Mouse (Mus musculus) megakaryocyte-erythroid progenitor cell, adult 5-6 weeks (primary cell): ENCODE measurements around the gene Parp8. TPM values are rescaled to one million over a fixed set of nuclear protein-coding genes. Genes with fewer than 3 reads are reported as not detected.

Experiments
- ATAC-seq: replicated peaks from 2 replicates; pipeline ENCODE4 v1.8.0; 2016; ENCODE audit warnings: mild to moderate bottlenecking, inconsistent platforms; ENCODE audit not compliant: severe bottlenecking, poor library complexity, low FRiP score, low TSS enrichment
- total RNA-seq, 2 experiments: library from RNA; stranded (forward) in 1 of 2; stranded (reverse) in 1 of 2; fragments of 200-1000, 215-1000 nt in 1 of 2; fragments of >200 nt in 1 of 2; fragmentation: Nextera tagmentation in 1 of 2; gene quantifications; 2 replicates each; pipeline ENCODE4 v1.2.3; 2014 to 2017

Parp8 gene
- total RNA-seq, 2 experiments from 2014 or later: 8.5 to 8.7 TPM

GRCm38 (mm10) chr13:116970706-116971428 is 54.5 kb downstream of the Parp8 start:
- no peak for ATAC-seq

DNA sequence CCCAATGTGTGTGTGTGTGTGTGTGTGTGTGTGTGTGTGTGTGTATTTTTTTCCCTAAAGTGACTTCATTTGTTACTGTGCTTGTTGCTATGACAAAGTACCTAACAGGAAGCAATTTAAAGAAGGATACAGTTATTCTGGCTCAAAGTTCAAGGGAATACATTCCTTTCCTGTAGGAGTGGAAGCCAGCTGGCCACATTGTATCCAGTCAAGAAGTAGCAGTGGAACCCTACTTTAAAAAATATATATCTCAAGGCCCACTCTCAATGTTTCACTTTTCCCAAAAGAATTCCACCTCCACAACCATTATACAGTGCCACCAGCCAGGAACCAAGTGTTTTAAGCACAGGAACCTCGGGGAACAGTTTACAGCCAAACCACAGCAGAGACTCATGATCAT is 55.7 kb downstream of the Parp8 start:
- ATAC-seq: no peak

DNA sequence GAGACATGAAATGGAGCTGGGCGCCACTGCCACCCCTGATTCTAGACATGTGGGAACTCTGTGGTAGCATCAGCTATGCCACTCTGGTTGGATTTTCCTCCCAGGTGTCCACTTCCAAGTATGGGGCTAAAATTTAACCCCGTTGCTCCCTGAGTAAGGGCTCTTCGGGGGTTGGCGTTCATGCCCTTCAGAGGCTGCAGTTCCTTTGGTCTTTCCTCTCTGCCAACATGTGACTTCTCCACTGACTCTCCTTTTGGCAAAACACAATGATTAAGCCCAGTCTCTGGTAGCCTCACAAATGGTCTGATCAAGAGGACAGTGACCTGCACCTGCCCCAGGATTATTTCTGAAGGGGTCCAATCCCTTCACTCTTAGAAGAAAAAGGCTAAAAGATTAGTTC is 56.4 kb downstream of the Parp8 start:
- ATAC-seq: no peak

- ATAC-seq: no peak
These were observed 57.9 kb downstream of the Parp8 start for GRCm38 (mm10) chr13:116967459-116967858.

GRCm38 (mm10) chr13:116962480-116963462 is 62.6 kb downstream of the Parp8 start:
- no peak for ATAC-seq

DNA sequence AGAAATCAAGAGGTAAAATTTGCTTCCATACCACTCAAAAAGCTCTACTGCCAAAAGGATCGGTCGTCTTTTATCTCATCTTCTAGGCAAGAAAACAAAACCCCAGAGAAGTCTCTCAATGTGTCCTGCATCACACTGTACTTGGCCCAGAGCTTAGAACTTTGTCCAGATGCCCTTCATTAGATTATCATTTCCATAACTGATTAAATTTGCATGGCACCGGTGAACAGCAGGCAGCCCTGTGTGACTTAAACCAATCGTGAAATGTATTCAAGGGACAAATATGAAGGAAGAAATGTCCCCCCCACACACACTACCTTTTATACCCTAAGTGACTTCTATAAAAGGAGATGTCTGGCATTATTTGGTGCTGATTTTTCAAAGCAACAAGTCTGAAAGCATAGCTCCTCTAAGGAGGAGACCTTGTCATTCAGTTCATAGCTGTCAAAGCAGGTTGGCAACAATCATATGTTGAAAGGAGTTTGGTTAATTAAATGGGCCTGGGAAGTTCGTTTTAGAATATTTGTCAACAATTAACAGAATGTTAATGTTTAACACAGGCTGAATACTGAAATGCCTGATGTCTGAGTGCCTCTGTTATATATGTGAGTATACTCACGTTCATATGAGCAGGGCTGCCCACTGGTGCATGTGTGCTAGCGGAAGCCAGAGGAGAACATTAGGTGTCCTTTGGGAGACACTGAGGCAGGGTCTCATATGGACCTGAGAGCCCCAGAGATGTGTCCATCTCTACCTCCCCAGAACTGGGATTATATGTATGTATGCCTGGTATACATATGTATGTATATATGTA is 66.4 kb downstream of the Parp8 start:
- ATAC-seq: no peak

GRCm38 (mm10) chr13:116957577-116957976 is 67.8 kb downstream of the Parp8 start:
- ATAC-seq: no peak

DNA sequence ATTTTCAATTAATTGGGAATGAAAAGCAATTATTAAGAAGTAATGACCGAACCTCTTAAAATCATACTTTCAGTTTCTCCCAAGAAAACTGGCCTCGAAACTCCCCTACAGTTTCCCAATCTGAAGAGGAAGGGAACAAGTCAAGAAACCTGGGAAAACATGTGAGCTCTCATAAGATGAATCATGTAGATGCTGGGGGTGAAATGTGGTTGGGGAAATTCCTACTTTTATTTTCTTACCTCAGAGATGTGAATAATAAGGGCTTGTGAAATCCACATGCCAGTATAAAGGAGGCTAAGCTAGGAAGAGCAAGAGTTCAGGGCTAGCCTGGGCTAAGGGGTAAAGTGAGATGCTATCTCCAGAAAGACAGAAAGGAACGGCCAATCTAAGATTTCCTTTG is 74.0 kb downstream of the Parp8 start:
- ATAC-seq: no peak

GRCm38 (mm10) chr13:116949527-116949926 is 75.8 kb downstream of the Parp8 start:
- ATAC-seq: no peak

DNA sequence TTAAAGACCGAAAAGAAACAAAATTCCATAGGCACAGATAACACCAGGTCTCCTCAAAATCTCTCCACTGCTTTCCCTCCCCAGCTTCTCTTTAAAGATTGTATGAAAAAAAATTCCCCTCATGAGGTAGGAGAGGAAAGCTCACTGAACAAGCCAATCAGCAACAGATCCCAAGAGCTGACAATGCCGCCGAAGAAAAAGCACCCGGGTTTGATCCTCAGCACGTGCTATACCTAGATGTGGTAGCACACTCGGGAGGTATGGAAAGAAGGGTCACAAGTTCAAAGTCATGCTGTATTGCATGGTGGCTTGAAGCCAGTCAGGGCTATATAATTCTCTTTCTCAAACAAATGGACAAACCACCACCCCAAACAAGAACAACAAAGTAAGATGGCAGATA is 76.3 kb downstream of the Parp8 start:
- no peak for ATAC-seq

DNA sequence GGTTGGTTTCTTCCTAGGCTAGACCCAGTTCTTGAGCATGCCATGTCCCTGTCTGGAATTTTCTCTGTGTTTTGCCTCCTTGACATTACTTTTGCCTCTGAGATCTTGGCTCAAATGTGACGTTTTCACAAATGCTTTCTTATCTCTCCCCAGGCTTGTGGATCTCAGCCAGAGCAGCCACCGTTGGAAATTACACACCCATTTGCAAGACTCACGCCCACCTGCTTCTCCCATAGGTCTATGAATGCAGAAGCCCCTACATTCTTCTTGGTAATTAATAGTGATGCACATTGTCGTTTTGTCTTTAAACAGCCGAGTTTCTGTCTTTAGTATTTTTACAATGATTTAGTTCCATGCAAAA is 77.1 kb downstream of the Parp8 start:
- ATAC-seq: peak; percentile 75; the same call in 1 of the 2 replicates

DNA sequence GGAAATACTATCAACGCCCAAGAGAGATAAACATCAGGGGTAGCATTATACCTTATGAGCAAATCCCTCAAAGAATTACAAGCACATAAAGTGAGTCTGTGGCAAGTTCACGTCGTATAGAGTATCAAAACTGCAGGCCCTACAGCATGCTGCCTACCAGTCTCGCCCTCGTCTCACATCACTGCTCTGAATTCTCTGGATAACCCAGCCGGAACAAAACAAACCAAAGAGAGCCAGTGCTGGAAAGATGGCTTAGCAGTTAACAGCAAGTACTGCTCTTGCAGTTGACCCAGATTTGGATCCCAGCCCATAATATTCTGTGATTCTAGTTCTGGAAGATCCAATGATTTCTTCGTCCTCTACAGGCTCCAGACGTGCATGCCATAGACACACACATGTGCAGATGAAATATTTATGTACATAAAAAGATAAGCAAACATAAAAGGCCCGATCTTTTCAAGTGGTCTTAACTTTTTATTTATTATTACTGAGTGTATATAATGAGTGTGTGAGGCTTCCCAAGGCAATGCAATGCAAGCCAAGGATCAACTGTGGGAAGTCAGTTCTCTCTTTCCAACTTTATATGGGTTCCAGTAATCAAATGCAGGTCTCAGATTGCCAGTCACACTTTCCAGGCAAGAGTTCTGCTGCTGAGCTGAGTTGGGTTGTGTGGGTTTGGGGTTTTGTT is 77.6 kb downstream of the Parp8 start:
- ATAC-seq: peak; percentile 37; the same call in 1 of the 2 replicates

GRCm38 (mm10) chr13:116946566-116946965 is 78.8 kb downstream of the Parp8 start:
- ATAC-seq: no peak

DNA sequence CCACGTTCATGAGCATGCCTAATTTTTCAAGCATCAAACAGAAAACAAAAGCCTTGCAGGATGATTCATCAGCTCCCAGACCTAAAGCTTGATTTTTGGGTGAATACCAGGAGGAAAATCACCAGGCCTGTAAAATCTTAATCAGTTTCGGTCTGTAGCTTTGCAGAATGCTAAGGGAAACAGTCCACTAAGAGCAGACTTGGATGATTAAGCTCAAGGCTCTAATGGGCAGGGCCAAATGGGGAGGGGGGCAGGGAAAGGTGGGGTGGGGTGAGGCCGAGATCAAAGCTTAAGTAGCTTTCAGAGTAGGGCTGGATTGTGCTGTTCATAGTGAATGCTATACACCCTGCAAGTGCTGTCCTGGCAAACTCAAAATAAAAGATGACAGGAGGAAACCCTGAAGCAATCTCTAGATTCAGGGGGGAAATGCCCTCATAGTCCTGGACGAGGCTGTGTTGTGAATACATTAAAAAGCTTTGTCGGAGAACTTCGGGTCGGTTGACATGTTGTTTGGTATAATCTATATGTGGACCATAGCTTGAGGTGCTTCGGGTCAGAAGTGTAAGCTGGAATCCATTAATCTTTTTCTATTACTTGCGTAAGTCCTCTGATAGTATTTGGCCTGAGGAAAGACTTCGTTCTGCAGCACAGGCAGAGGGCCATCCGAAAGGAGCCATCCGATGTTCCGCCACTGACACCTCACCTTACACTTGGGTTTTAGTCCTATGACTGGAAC is 83.9 kb downstream of the Parp8 start:
- ATAC-seq: no peak

- ATAC-seq: no peak
These were observed 84.6 kb downstream of the Parp8 start for GRCm38 (mm10) chr13:116940761-116941160.

DNA sequence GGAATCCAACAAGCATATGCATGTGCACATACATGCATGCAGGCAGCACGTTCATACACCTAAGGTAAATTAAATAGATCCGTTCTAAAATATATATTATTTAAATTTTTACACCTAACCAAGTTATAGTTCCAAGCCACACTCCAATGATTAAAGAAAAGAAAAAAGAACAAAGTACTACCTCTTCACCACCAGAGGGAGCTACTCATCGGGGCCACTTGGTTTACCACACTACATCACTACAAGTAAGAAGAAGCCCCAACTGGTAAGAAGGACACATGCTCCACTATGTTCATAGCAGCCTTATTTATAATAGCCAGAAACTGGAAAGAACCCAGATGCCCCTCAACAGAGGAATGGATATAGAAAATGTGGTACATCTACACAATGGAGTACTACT is 88.3 kb downstream of the Parp8 start:
- ATAC-seq: peak; percentile 74; the same call in 1 of the 2 replicates

DNA sequence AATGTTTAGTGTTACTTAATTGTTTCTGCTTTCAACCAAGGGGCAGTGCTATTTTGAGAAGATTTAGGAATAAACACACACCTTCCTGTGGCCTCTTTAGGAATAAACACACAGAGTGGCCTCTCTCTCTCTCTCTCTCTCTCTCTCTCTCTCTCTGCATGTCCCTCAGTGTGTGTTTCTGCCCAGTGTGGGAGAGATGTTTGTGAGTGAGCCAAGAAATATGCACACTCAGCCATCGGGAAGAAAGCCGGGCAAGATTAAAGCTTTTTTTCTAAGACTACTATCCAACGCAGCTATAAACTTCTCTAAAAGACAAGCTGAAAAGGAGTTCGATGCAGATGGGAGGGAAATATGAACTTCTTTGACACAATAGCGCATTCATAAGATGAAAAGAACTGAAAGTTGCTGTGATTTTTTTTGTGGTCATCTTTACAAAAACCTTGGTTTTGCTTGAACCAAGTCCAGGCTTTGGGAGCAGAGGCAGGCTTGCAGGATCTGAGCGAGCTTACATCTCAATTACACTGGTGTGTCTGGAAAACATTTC is 107.9 kb downstream of the Parp8 start:
- ATAC-seq: no peak

GRCm38 (mm10) chr13:116908284-116908683 is 117.1 kb downstream of the Parp8 start:
- no peak for ATAC-seq
